Mouse (Mus musculus): ENCODE measurements around the gene Wdr45.

Gene Wdr45

DNA sequence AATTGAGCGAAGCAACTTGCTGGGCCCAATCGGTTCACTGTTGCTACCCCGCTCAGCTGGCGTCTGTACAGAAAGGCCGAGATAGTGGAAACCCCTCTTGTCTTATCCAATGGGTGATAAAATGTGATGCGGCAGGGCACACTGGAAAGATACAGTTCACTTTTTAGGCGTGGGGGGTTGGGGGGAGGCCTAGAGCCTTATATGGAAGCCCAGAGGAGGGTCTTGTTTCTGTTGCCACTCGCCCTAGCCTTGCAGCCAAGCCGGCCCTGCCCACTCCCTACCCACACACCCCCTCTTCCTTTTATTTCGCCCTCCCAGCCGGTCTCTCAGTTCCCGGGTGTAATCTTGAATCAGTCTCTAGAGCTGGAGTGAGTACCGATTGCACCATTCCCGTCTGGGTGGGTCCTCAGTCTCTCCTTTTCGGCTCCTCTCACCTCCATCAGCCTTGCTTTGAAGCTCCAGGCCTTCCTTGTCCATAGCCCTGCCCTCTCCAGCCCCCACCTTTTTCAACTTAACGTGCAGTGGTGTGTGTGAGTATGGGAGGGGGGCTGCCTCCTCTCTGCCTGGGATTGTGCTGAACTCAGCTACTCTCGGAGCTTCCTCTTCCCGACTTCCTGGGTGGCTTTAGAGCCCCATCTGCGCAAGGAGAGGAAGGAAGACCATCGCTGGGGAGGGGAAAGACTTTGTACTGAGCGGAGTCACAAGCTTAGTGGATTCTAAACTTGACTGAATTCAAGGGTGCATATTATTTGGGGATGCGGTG lies 49.7 kb downstream of the Wdr45 start:
- peak; percentile 17 to 35 for DNase-seq (ENCODE audit: low read depth in 1 of 2, low spot score in 2 of 2)

GRCm38 (mm10) chrX:7764657-7765280 lies 50.6 kb downstream of the Wdr45 start:
- no peak for DNase-seq (ENCODE audit: low read depth in 1 of 2, low spot score in 2 of 2)

GRCm38 (mm10) chrX:7765281-7765670 lies 51.1 kb downstream of the Wdr45 start:
- no peak for DNase-seq (ENCODE audit: low read depth in 1 of 2, low spot score in 2 of 2)

DNA sequence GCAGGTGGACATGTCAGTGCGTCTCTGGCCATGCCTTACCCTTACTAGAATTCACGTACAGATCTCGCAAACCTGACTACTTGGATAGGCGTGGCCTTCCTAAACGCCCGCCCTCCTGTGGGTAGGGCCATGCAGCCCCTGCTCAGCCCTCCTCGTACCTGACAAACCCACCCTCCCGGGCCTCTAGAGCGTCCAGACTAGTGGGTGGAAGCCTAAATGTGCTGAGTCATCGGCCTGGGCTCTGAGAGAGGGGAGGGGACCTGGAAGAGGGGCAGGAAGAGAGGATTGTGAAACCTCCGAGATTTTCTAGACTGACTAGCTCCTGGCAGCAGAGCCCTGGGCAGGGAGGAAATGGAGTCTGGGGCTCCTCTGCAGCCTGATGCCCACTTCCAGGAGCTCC lies 51.6 kb downstream of the Wdr45 start:
- peak in 1 of 2 experiments; percentile 21 for DNase-seq (ENCODE audit: low read depth in 1 of 2, low spot score in 2 of 2)

DNA sequence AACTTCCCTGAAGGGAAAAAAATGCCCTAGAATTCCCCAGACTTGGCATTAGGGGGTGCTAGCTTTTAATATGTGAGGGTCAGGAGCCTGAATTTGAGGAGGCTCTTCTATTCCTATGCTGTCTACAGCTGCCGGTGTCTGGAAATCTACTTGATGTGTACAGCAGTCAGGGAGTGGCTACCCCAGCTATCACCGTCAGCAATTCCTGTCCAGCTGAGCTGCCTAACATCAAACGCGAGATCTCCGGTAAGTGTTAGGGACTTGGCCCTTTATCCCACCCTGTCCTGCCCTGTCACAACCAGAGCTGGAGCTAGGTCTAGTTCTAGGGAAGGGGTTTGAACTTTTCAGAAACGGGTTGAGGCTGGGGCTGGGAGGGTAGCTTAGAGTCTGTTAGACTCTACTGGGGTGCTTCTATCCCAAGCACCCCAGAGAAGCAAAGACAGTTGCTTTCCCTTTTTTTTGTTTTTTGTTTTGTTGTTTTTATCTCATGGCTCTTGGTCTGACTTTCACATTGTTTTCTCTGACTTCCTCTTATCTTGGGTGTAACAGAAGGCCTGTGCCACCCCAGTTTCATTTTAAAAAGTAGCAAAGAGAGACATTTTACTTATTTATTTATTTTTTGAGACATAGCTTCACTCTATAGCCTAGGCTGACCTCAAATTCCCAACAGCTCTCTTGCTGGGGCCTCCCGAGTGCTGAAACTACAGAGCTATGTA lies 55.3 kb downstream of the Wdr45 start:
- no peak for DNase-seq (ENCODE audit: low read depth in 1 of 2, low spot score in 2 of 2)

DNA sequence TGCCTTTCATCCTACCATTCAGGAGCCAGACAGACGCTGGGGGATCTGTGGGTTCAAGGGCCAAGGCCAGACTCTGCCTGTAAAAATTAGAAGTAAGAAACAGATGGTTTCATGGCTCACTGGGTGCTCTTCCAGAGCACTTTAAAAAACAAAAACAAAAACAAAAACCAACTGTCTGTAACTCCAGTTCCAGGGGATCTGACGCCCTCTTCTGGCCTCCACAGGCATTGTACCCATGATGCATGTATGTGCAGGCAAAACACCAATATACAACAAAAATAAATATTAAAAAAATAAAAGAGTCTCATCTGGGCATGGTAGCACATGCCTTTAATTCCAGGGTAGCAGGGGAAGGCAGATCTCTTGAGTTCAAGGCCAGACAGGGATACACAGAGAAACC lies 58.6 kb downstream of the Wdr45 start:
- DNase-seq (ENCODE audit: low read depth in 1 of 2, low spot score in 2 of 2), result no peak

DNA sequence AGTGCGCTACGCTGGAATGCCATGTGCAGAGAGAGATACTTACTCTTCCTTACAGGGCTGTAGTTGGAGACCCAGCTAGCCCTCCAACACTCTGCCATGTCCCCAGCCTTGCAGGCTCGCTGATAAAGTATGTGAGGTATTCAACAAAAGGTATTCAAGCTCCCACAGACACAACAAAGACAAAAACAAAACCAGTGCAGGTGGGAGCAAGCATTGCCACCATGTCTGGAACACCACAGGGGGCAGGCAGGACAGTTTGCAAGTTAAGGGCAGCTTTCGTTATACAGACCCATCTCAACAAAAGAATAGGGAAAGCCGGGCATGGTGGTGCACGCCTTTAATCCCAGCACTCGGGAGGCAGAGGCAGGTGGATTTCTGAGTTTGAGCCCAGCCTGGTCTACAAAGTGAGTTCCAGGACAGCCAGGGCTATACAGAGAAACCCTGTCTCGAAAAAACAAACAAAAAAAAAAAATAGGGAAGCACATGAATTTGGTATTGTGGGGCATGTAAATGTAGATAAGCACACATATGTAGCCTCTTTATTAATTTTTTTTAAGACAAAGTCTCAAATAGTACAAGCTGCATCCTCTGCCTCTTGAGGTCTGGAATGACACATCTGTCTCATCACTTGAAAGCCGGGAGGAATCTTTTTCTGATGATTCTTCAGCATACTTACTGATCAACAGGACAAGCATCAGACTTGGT lies 61.5 kb downstream of the Wdr45 start:
- DNase-seq (ENCODE audit: low read depth in 1 of 2, low spot score in 2 of 2), result no peak

- DNase-seq (ENCODE audit: low read depth in 1 of 2, low spot score in 2 of 2), result no peak
These were observed 62.4 kb downstream of the Wdr45 start for GRCm38 (mm10) chrX:7776329-7777082.
